Mouse (Mus musculus) kidney, postnatal 14 days (tissue): ENCODE results near the gene Ski.
"Not testable (repeated sequence)": the region's sequence is repeated elsewhere in the genome, so short reads cannot be mapped to it uniquely, and the experiment has no call there.

Source experiments
- DNase-seq: peaks from one replicate; pipeline ENCODE4 v3.0.0; 2022; ENCODE audit warnings: mixed read lengths

Ski gene

DNA sequence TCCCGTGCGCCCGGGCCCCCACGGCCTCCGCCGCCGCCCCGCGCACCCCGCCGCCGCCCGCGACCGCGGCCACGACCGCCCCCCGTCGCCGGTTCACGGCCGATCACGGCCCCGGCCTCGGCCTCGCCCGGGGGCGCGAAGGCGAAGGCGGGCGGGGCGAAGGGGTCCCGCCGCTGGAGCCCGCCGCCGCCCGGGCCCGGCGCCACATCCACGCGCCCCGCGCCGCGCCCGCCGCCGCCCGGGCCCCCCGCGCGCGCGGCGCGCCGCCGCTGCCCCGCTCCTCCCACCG, at the start of gene Ski:
Ski (minus strand) TSS at position 41 of the 289 bp plus-strand sequence.
- DNase-seq, result no peak

DNA sequence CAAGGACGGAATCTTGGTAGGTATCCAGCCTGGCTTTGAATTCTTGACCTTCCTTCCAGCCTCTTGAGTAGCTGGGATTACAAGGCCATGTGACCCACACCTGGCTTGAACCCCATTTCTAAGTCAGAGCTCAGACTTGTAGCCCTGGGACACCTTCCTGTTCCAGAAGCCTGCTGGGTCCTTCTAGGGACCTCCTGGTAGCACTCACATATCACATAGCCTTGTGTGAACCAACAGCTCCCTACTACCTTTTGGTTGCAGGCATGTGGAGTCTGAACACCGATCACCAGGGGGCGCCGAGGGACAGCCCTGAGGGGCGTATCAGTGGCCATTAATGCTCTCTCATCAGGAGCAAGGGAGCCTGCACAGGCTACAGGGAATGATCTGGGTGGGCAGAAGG, 46.0 kb upstream of the Ski start:
- peak; percentile 75 for DNase-seq

- DNase-seq, result peak; percentile 51
These were observed 45.3 kb upstream of the Ski start for GRCm38 (mm10) chr4:155267639-155268175.

GRCm38 (mm10) chr4:155267047-155267543, 44.7 kb upstream of the Ski start:
- peak; percentile 34 for DNase-seq

DNA sequence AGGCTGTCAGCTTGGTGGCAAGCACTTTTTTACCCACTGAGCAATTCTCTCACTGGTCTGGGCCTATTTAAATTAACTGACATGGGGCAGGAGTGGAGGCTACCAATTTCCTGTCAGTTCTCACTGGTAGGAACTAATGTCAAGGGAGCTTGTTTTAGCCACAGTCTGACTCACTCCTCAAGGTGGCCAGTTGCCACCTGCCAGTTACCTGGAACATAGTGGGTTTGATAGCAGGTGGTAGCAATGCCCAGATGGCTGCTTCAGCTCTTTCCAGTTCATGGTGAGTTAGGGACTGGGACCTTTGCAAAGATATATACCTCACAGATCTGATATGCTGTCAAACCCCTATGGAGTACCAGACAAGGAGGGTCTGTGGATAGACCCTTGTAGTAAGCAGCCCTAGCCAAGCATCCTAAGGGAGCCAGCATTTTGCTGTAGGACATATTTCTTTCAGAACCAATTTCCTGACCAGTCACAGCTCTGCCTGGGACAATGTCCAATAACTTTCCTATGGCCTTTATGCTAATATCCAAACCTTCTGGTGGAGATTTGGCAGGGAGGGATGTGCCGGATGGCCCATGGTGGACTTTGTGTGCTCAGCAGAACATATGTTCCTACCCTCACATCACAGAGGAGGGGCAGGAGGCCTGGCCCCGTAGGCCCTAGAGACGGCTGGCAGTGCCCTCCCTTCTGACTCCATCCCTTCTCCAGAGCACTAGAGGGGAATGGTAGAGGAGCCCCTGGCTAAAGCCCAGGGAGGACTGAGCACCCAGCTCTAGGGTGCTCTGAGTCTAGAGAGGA, 42.3 kb upstream of the Ski start:
- DNase-seq, result no peak

DNA sequence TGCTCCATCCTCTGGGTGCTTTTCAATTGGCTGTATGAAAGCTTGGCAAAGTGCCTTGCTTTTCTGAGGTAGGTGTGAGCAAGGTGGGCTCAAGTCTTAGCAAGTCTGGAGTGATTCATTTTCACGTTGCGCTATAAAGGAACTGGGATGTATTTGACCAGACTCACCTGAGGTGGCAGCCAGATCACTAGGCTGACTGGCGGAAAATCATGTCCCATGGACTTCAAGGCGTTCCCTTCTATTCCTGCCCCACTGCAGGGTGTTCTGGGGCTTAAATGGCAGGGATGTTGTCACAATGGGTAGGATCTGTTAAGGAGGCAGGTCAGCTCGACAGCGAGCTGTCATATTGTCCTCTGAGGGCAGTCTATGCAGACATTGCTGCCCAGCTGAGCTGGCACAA, 29.9 kb upstream of the Ski start:
- DNase-seq, result no peak

DNA sequence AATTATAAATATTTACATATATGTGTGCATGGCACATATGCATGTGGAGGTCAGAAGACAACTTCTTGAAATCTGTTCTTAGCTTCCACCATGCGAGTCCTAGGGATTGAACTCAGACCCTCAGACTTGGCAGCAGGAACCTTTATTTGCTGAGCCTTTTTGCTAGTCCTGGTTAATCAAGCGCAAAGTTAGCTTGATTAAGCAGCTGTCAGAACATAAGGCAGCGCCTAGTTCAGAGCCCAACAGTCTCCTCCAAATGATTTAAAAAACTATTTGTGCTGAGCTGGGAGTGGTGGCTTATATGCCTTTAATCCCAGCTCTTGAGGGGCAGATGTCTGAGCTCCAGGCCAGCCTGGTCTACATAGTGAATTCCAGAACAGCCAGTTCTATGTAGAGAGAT, 28.8 kb upstream of the Ski start:
- DNase-seq, result no peak

DNA sequence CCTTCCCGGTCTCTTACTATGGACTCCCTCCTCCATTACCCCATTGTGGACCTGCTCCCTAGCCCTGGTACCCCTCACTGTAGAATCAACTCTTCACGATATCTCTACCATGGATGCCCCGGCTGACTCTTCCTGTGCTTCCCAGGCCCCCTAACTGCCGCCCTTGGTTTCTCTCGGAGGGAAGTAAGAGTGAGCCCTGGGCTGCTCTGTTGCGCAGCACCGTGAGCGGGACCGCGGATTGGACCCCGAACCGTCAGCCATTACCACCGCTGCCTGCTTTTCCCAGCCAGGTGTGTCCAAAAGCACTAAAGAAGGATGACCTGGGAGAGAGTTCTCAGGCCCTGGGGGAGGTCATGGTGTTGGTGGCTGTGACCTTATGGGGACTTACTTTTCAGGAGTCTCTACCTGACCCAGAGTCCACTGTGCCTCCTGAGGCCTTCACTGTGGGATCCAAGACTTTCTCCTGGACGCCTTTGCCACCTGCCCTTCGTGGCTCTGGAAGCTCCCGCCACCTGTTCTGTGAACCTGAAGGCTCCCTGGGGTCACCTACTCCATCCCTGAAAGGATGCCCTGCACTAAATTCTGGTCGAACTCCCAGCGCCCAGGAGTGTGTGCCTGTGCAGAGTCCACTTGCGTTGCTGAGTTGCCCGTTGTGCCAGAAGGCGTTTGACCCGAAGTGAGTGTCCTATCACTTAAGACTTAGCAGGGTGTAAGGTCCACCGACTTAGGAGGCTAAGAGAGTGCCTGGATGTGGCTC, 28.1 kb upstream of the Ski start:
- peak; percentile 66 for DNase-seq

GRCm38 (mm10) chr4:155249648-155250351, 27.4 kb upstream of the Ski start, which contains the start of gene Faap20:
Gene Faap20 (plus strand): TSS chr4:155249802.
- peak; percentile 94 for DNase-seq

DNA sequence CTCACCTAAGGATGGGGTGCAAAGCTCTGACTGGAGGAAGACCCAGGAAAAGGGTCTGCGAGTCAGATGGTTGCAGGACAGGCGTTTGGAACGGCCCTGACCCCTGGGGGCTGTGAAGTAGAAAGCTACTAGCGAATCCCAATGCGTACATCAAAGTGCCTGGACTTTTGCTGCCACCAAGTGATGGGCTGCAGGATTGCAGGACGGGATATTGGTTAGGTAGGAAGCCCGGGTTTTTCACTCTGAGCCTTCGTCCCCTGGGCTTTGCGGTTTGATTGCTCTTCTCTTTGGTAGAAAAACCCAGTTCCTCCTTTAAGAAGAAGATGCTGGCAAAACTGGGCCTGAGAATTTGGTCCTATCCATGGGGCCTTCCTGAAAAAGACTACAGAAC, 26.9 kb upstream of the Ski start:
- peak; percentile 96 for DNase-seq

- not testable (repeated sequence) for DNase-seq
These were observed 25.7 kb upstream of the Ski start for GRCm38 (mm10) chr4:155248054-155248453.

- peak; percentile 48 for DNase-seq
These were observed 24.3 kb upstream of the Ski start for GRCm38 (mm10) chr4:155246691-155247105.

- DNase-seq, result peak; percentile 73
These were observed 23.5 kb upstream of the Ski start for GRCm38 (mm10) chr4:155245770-155246492.

DNA sequence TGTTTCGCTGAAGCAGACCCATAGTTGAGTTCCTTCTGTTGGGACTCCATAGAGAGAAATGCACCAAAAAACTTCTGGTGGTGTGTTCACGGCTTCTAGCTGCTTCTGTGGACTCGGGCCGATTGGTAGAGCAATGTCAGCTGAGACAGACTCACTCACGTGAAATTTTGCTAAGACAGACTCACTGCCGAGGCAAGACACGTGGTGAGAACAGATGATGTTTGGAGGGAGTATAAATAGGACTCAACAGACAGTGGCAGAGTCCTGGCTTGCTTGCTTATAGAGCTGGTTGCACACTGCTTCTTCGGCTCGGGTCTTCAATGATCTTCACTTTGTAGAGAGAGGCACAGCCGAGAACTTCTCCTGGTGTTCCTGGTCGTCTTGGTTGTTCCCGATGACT, 20.8 kb upstream of the Ski start:
- no peak for DNase-seq

GRCm38 (mm10) chr4:155242292-155242691, 19.9 kb upstream of the Ski start:
- DNase-seq, result no peak

GRCm38 (mm10) chr4:155241789-155242188, 19.4 kb upstream of the Ski start:
- no peak for DNase-seq

DNA sequence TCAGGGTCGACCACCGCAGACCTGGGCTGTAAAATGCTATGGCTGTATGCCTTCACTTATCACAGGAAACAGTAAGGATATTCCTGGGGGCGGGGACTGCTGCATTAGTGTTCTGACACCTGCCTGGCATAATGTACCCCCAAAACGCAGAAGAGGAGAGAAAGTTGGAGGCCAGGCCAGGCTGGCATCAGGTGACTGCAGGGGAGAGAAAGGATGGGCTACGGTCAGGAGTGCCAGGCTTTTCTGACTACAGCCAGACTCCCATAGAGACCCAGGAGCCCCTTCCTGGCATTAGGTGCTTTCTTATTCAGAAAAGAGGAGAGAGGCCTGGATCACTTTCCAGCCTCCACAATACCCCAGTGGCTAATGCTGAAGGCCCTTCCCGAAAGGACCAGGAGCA, 17.1 kb upstream of the Ski start:
- no peak for DNase-seq

GRCm38 (mm10) chr4:155238276-155238675, 15.9 kb upstream of the Ski start:
- DNase-seq, result peak; percentile 85

- DNase-seq, result no peak
These were observed 14.5 kb upstream of the Ski start for GRCm38 (mm10) chr4:155236737-155237385.

GRCm38 (mm10) chr4:155235311-155236119, 13.1 kb upstream of the Ski start:
- peak; percentile 96 for DNase-seq
